7 mouse cellular contexts compared by ENCODE assay signal in the genomic region with DNA sequence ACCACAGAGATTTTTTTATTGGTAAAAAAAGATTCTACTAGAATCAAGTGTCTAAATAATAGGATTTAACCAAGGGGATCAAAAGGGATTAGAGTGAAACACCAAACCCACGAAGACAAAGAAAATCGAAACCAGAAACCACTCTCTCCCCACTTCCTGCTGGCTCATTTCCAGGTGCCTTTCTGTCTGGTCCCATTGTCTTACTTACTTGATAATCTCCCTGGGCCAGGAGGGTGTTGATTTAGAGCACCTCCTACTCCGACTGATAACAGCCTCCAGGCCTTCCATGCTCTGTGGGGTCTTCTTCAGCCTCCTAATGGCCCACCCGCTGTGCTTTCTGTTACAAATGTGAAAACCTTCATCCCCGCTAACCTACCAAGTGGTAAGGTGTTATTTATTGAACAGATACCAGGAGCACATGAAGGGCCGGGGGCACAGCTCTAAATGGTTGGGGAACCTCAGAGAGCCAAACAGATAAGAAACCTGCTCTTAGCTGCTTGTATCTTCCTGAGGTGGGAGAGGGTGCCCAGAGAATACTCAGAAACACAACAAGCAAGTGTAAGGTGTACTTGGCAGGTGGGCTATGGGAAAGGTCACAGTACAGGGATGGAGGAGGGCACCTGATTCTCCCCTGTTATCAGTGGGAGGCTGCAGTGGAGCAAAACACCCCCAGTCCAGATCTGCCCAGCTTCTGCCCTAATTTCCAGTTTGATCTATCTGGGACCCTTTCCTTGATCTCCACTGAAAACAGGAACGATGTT.
A peak's percentile ranks its signal among the peaks of the same experiment; 100 is the strongest.
DNase-seq lines count a peak whose midpoint lies in the region.

No protein-coding gene starts in this region.

- peak; percentile 33 for DNase-seq in A20 (ENCODE audit: low read depth, low spot score)
- peak; percentile 83 for DNase-seq in CD4-positive, CD25-positive, alpha-beta regulatory T cell, adult 2 months (ENCODE audit: low read depth, low spot score)
- peak; percentile 55 to 62 for DNase-seq in heart, adult 9 months (ENCODE audit: low spot score in 2 of 2)
- peak; percentile 83 for DNase-seq in lung, postnatal 10 days
- DNase-seq in urinary bladder, postnatal 25 days (ENCODE audit: low spot score), result no peak
- DNase-seq in embryo, embryonic 10 days (ENCODE audit: low spot score), result no peak
- DNase-seq in gastrocnemius, postnatal 25 days, result no peak

Comparison
In these comparisons a context has a peak if more than half of its experiments do, and no peak if none do; other contexts are left out.
1. DNase-seq: peak in A20 (single experiment), CD4-positive, CD25-positive, alpha-beta regulatory T cell, adult 2 months (single experiment), heart, adult 9 months (2 of 2) and lung, postnatal 10 days (single experiment); none in urinary bladder, postnatal 25 days (single experiment), embryo, embryonic 10 days (single experiment) and gastrocnemius, postnatal 25 days (single experiment).